Mouse (Mus musculus) heart, embryonic 13.5 days (tissue): ENCODE measurements around the gene Igf2r. TPM values are rescaled to one million over a fixed set of nuclear protein-coding genes. Genes with fewer than 3 reads are reported as not detected.

Source experiments
- ATAC-seq: fragments of 200-750 bp; cut with Nextera tagmentation; 2 replicates; pipeline ENCODE4 v1.8.0; 2017; ENCODE audit warnings: moderate TSS enrichment; ENCODE audit not compliant: insufficient number of reproducible peaks, low FRiP score, low TSS enrichment; ENCODE audit errors: extremely low read depth
- H3K27ac ChIP-seq: fragments of 300-500 bp; sonication (generic); replicated peaks from 2 replicates; pipeline ENCODE4 v1.5.1; 2015; ENCODE audit warnings: moderate library complexity, mild to moderate bottlenecking, inconsistent platforms
- H3K27me3 ChIP-seq: fragments of 300-500 bp; sonication (generic); replicated peaks from 2 replicates; pipeline ENCODE4 v1.6.1; 2015; ENCODE audit warnings: mild to moderate bottlenecking, inconsistent platforms
- H3K36me3 ChIP-seq: fragments of 300-500 bp; sonication (generic); 2 replicates; pipeline ENCODE4 v1.6.1; 2015; ENCODE audit warnings: mild to moderate bottlenecking, inconsistent platforms
- H3K4me1 ChIP-seq: fragments of 300-500 bp; sonication (generic); 2 replicates; pipeline ENCODE4 v1.6.1; 2015; ENCODE audit warnings: inconsistent platforms
- H3K4me2 ChIP-seq: fragments of 300-500 bp; sonication (generic); 2 replicates; pipeline ENCODE4 v1.6.1; 2015; ENCODE audit warnings: inconsistent platforms, mild to moderate bottlenecking, moderate library complexity
- H3K4me3 ChIP-seq: fragments of 300-500 bp; sonication (generic); 2 replicates; pipeline ENCODE4 v1.5.1; 2015; ENCODE audit warnings: moderate library complexity, mild to moderate bottlenecking, inconsistent platforms
- H3K9ac ChIP-seq: fragments of 300-500 bp; sonication (generic); 2 replicates; pipeline ENCODE4 v1.6.1; 2015; ENCODE audit warnings: inconsistent platforms, mild to moderate bottlenecking, moderate library complexity
- H3K9me3 ChIP-seq: fragments of 300-500 bp; sonication (generic); 2 replicates; pipeline ENCODE4 v1.6.1; 2016; ENCODE audit warnings: inconsistent platforms
- WGBS: fragments of 180-500 bp; shearing (Covaris S2); methylation state at CpG from one replicate; pipeline ENCODE4 v1.1.7; 2015; ENCODE audit warnings: mixed read lengths; 5-methylcytosine and 5-hydroxymethylcytosine counted together
- polyA plus RNA-seq: library from polyadenylated mRNA; unstranded; fragments of >200 nt; fragmentation: Nextera tagmentation; extraction: Ambion mirVana; gene quantifications from 2 replicates; pipeline ENCODE4 v1.2.1, GENCODE M21; 2015

The Igf2r gene
- polyA plus RNA-seq, 1 experiment from 2014 or later, result 143 TPM

DNA sequence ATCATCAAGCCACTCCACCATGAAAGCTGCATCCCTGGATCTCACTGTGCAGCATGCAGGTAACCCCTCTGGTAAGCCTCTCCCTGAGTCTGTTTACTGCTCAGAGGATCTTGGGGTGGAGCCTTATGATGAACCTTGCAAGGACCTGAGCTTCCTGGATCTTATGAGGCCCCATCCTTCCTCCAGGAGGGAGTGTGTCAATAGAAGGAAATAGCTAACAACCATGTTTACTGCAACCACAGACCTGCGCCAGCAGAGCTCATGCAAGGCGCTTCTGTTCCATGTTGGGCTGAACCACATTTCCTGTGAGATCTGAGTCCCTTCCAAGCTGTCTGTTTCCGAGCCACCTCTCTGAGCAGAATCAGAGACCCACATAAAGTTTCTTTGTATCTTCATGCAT, 10.0 kb upstream of the Igf2r start:
- peak overlapping the region; percentile 56 for H3K4me2 ChIP-seq
- H3K4me3 ChIP-seq, result no peak overlapping the region
- ATAC-seq, result peak; percentile 43; the same call in 1 of the 2 replicates
- 35% methylated on average over 3 of the region's 3 CpGs for WGBS
- H3K4me1 ChIP-seq, result peaks cover 69% of the 10 kb centered on the region
- peaks cover 46% of the 10 kb centered on the region for H3K36me3 ChIP-seq
- H3K9me3 ChIP-seq, result no peaks in the 10 kb centered on the region
- H3K9ac ChIP-seq, result peak overlapping the region; percentile 75
- H3K27me3 ChIP-seq, result no peaks in the 10 kb centered on the region
- H3K27ac ChIP-seq, result peak overlapping the region; percentile 95

DNA sequence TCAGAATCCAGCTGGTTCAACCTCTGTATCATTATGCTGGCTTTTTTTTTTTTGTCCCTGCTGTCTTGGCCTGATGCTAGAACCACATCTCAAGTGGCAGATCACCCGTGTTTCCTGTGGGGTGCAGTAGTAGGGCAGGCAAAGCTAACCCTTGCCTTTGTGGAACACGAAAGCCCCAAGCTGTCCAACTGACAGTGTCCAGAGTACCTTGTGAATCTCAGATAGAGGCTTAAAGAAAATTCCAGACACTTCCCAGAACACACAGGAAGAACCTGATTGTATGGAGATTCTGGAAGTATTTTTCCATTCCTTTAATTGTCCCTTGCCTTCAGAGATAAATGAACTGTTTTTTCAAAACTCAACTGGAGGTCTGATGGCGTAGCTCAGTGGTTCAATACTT, 4.5 kb upstream of the Igf2r start:
- 31% methylated on average over 3 of the region's 3 CpGs for WGBS
- H3K4me3 ChIP-seq, result no peak overlapping the region
- peak overlapping the region; percentile 33; the same call in 1 of the 2 replicates for H3K9ac ChIP-seq
- no peak overlapping the region for H3K4me2 ChIP-seq
- no peaks in the 10 kb centered on the region for H3K9me3 ChIP-seq
- H3K27me3 ChIP-seq, result no peaks in the 10 kb centered on the region
- ATAC-seq, result no peak
- peaks cover 51% of the 10 kb centered on the region for H3K4me1 ChIP-seq
- peak overlapping the region; percentile 83 for H3K27ac ChIP-seq
- H3K36me3 ChIP-seq, result peaks cover 69% of the 10 kb centered on the region

DNA sequence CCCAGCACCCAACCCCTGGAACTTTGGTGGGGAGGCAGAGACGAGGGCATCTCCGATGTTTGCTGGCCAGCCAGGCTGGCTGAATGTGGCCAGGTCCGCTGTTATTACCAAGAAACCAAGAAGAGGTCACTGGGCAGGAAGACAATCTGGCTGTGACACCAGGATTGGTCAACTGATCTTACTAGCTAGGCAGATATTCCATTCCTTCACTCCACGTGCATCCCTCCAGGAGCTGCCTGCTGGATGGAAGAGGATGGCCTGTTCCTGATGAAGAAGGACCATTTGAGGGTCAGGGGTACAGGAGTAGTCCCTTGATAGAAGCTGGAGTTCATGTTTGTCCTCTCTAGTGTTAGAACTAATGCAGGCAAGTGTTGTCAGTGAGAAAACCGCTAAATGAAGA, 1.0 kb upstream of the Igf2r start:
- H3K4me3 ChIP-seq, result no peak overlapping the region

GRCm38 (mm10) chr17:12768415-12769379, 767 bp downstream of the Igf2r start:
- Histone ChIP-seq H3K4me3 (peak overlapping the region; percentile 82), H3K4me1 (peaks cover 71% of the 10 kb centered on the region)
- peak; percentile 8; the same call in 1 of the 2 replicates for ATAC-seq

More for the DNA sequence above, 1.0 kb upstream of the Igf2r start:
- Histone ChIP-seq H3K4me1 (peaks cover 62% of the 10 kb centered on the region), H3K27me3 (no peaks in the 10 kb centered on the region), H3K9ac (peak overlapping the region; percentile 99; the same call in 1 of the 2 replicates), H3K36me3 (peaks cover 78% of the 10 kb centered on the region), H3K27ac (peak overlapping the region; percentile 97), H3K4me2 (0 out of 2 replicates have a peak overlapping the region, but pooled peaks have one; percentile 76), H3K9me3 (no peaks in the 10 kb centered on the region)
- ATAC-seq, result no peak
- WGBS, result 87% methylated on average over 5 of the region's 5 CpGs

GRCm38 (mm10) chr17:12767294-12767852, 2.1 kb downstream of the Igf2r start:
- Histone ChIP-seq H3K27ac (peak overlapping the region; percentile 97), H3K4me3 (peak overlapping the region; percentile 82), H3K27me3 (no peaks in the 10 kb centered on the region), H3K9me3 (no peaks in the 10 kb centered on the region), H3K9ac (peak overlapping the region; percentile 99), H3K4me2 (peak overlapping the region; percentile 76), H3K4me1 (peaks cover 71% of the 10 kb centered on the region), H3K36me3 (peaks cover 98% of the 10 kb centered on the region)
- ATAC-seq, result no peak
- 50% methylated on average over 6 of the region's 6 CpGs for WGBS

More at GRCm38 (mm10) chr17:12768415-12769379, 767 bp downstream of the Igf2r start:
- peak overlapping the region; percentile 97 for H3K27ac ChIP-seq
- no peaks in the 10 kb centered on the region for H3K27me3 ChIP-seq
- peak overlapping the region; percentile 76 for H3K4me2 ChIP-seq
- whole genome bisulfite sequencing, result 23% methylated on average over 41 of the region's 41 CpGs
- peaks cover 87% of the 10 kb centered on the region for H3K36me3 ChIP-seq
- peak overlapping the region; percentile 99 for H3K9ac ChIP-seq
- no peaks in the 10 kb centered on the region for H3K9me3 ChIP-seq

DNA sequence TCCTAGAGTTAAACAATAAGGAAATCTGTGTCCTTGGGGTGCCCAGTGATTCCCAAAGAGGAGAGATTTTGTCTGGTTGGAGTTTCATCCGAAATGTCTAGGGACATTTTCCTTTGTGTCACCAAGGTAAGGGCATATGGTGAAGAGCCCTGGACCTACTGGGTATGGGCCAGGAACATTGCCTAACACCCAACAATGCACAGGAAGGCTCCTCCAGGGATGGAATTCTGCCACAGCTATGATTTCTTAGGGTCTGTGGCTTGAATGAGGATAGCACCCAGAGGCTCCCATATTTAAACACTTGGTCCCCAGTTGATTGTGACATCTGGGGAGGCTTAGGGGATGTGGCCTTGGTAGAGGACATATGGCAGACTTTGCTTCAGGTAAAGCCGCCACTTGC, 6.1 kb downstream of the Igf2r start:
- Histone ChIP-seq H3K27me3 (no peaks in the 10 kb centered on the region), H3K4me2 (peak overlapping the region; percentile 76), H3K27ac (peak overlapping the region; percentile 57), H3K4me3 (peak overlapping the region; percentile 82), H3K9ac (peak overlapping the region; percentile 68), H3K9me3 (no peaks in the 10 kb centered on the region), H3K36me3 (peaks cover 91% of the 10 kb centered on the region), H3K4me1 (peaks cover 95% of the 10 kb centered on the region)
- no peak for ATAC-seq
- WGBS, result 78% methylated on average over 2 of the region's 2 CpGs

DNA sequence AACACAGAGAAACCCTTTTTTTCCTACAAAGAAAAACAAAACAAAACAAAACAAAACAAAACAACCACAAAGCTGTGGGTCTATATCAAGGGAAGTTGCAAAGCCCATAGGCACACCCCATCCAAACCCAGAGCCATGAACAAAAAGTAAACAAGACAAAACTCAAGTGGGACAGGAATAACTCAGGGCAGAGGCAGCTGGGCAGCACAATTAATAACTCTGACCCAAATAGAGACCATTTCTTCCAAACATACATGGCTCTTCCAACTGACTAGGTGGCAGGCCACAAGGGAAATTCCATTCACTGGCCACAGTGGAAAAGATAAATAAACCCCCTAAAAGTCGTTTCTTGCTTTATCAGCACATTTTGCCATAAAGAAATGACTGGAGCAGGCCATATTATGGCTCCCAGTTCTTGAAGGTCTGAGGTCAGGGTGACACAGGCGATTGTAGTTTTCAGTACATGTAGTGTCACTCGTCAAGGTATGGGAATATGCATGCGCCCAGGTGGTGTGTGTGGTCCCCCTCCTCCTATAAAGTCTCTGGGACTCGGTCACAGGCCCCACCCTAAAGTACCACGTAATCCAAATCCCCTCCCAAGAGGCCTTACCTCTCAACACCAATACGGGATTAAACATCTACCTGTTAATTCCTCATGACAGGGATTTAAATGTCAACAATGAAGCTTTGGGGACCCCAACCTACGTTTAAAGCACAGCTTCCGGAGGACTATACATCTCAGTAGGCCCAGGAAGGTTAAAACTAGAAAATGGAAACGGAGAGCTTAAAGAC, 8.9 kb downstream of the Igf2r start:
- no peaks in the 10 kb centered on the region for H3K27me3 ChIP-seq
- no peaks in the 10 kb centered on the region for H3K9me3 ChIP-seq
- H3K4me2 ChIP-seq, result peak overlapping the region; percentile 76
- H3K4me1 ChIP-seq, result peaks cover 99% of the 10 kb centered on the region
- H3K27ac ChIP-seq, result peak overlapping the region; percentile 87
- peaks cover 89% of the 10 kb centered on the region for H3K36me3 ChIP-seq
- peak overlapping the region; percentile 82 for H3K4me3 ChIP-seq
- no peak for ATAC-seq
- 59% methylated on average over 10 of the region's 10 CpGs for WGBS
- H3K9ac ChIP-seq, result peak overlapping the region; percentile 76

DNA sequence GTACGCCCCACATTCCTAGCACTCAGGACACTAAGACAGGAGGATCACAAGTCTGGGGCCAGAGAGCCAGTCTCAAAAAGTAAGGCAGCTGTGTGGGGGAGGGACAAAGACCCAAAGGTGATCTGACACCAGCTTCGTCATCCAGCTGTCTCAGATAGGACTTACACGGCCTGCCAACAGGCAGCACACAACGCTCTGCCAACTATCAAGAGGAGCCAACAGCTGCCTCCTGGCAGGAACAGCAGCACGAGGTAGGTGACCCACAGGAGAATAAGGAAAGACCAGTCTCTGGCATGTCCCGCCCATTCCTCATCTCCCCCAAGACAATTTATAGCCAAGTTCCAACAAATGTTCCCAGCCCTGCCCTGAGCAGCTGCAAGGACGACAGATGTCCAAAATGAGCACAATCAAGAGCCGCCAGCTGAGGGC, 9.8 kb downstream of the Igf2r start:
- peak overlapping the region; percentile 82 for H3K4me3 ChIP-seq
- peak overlapping the region; percentile 76 for H3K4me2 ChIP-seq
- peaks cover 89% of the 10 kb centered on the region for H3K36me3 ChIP-seq
- peaks cover 99% of the 10 kb centered on the region for H3K4me1 ChIP-seq
- peak overlapping the region; percentile 76 for H3K9ac ChIP-seq
- no peaks in the 10 kb centered on the region for H3K9me3 ChIP-seq
- no peaks in the 10 kb centered on the region for H3K27me3 ChIP-seq
- ATAC-seq, result no peak
- WGBS, result 23% methylated on average over 8 of the region's 8 CpGs
- peak overlapping the region; percentile 87 for H3K27ac ChIP-seq

GRCm38 (mm10) chr17:12758701-12759455, 10.6 kb downstream of the Igf2r start:
- Histone ChIP-seq H3K36me3 (peaks cover 89% of the 10 kb centered on the region), H3K9ac (peak overlapping the region; percentile 76), H3K4me1 (peaks cover 99% of the 10 kb centered on the region), H3K9me3 (no peaks in the 10 kb centered on the region), H3K27me3 (no peaks in the 10 kb centered on the region), H3K4me3 (peak overlapping the region; percentile 82), H3K27ac (peak overlapping the region; percentile 87), H3K4me2 (peak overlapping the region; percentile 76)
- no peak for ATAC-seq
- 61% methylated on average over 12 of the region's 12 CpGs for WGBS

DNA sequence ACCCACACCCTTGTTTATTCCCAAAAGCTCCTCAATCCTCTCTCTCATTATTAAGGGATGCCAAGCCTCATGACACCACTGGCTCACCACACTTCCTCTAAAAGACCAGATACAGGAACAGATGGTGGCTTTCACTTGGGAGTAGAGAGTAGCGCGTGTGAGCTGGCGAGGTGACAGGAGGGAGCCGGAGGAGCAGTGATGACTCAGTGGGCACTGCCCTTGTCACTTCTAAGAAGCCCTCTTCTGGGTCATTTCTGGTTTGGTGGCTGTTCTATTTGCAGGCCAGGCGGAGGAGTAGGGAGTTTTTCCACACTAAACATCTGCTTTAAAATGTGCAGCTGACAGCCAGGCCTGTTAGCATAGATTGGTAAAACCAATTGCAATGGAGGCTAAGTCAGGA, 11.5 kb downstream of the Igf2r start:
- peak overlapping the region; percentile 76 for H3K4me2 ChIP-seq
- 24% methylated on average over 5 of the region's 5 CpGs for WGBS
- H3K9ac ChIP-seq, result peak overlapping the region; percentile 76
- H3K27ac ChIP-seq, result peak overlapping the region; percentile 87
- peaks cover 87% of the 10 kb centered on the region for H3K36me3 ChIP-seq
- no peak for ATAC-seq
- peaks cover 100% of the 10 kb centered on the region for H3K4me1 ChIP-seq
- no peaks in the 10 kb centered on the region for H3K9me3 ChIP-seq
- H3K4me3 ChIP-seq, result no peak overlapping the region
- no peaks in the 10 kb centered on the region for H3K27me3 ChIP-seq
